Mouse (Mus musculus) liver, postnatal 0 days (tissue): ENCODE measurements around the gene Fkbp14.

Source experiments
- CTCF ChIP-seq: sonication (generic); IDR thresholded peaks from 2 replicates; pipeline ENCODE4 v1.5.1; 2016; ENCODE audit warnings: antibody characterized with exemption, low read depth
- EP300 ChIP-seq: IDR thresholded peaks from 2 replicates; pipeline ENCODE4 v1.6.1; 2016; ENCODE audit warnings: antibody characterized with exemption, low read depth, mild to moderate bottlenecking

- no peak for TF ChIP-seq CTCF
- TF ChIP-seq EP300: no peak
These were observed 9.1 kb upstream of the Fkbp14 start for GRCm38 (mm10) chr6:54606241-54606640.
